Mouse (Mus musculus) stomach, postnatal 0 days (tissue): Measurements from ENCODE around the gene Katnal1. TPM values are rescaled to one million over a fixed set of nuclear protein-coding genes. Genes with fewer than 3 reads are reported as not detected.
A peak's percentile ranks its signal among the peaks of the same experiment; 100 is the strongest.

Source experiments
- ATAC-seq: fragments of 200-750 bp; cut with Nextera tagmentation; 2 replicates; pipeline ENCODE4 v1.8.0; 2017; ENCODE audit not compliant: low FRiP score, low TSS enrichment
- DNase-seq: peaks from one replicate; pipeline ENCODE4 v3.0.0-alpha.2; 2016; ENCODE audit warnings: low spot score
- H3K27ac ChIP-seq: fragments of 300-500 bp; sonication (generic); replicated peaks from 2 replicates; pipeline ENCODE4 v1.5.1; 2014; ENCODE audit warnings: mild to moderate bottlenecking, control low read depth
- H3K27me3 ChIP-seq: fragments of 300-500 bp; sonication (generic); 2 replicates; pipeline ENCODE4 v1.6.1; 2014; ENCODE audit warnings: low read length; ENCODE audit not compliant: control insufficient read depth, insufficient read depth
- H3K36me3 ChIP-seq: fragments of 300-500 bp; sonication (generic); 2 replicates; pipeline ENCODE4 v1.6.1; 2014; ENCODE audit warnings: low read length, mixed read lengths; ENCODE audit not compliant: control insufficient read depth, insufficient read depth
- H3K4me1 ChIP-seq: fragments of 300-500 bp; sonication (generic); replicated peaks from 2 replicates; pipeline ENCODE4 v1.6.1; 2014; ENCODE audit warnings: antibody characterized with exemption; ENCODE audit not compliant: control insufficient read depth, insufficient read depth
- H3K4me2 ChIP-seq: fragments of 300-500 bp; sonication (generic); replicated peaks from 2 replicates; pipeline ENCODE4 v1.6.1; 2014; ENCODE audit warnings: low read depth, mild to moderate bottlenecking, control low read depth, moderate library complexity
- H3K4me3 ChIP-seq: fragments of 300-500 bp; sonication (generic); 2 replicates; pipeline ENCODE4 v1.5.1; 2014; ENCODE audit warnings: low read depth, low read length, control low read depth
- H3K9ac ChIP-seq: fragments of 300-500 bp; sonication (generic); 2 replicates; pipeline ENCODE4 v1.6.1; 2014; ENCODE audit warnings: mild to moderate bottlenecking, low read length, control low read depth, mixed read lengths
- H3K9me3 ChIP-seq: fragments of 300-500 bp; sonication (generic); 2 replicates; pipeline ENCODE4 v1.6.1; 2016; ENCODE audit warnings: low read length; ENCODE audit not compliant: control insufficient read depth
- CTCF ChIP-seq: IDR thresholded peaks from 2 replicates; pipeline ENCODE4 v1.5.1; 2016; ENCODE audit warnings: antibody characterized with exemption, low read depth, mild to moderate bottlenecking, moderate library complexity
- EP300 ChIP-seq: optimal IDR thresholded peaks from 2 replicates; pipeline ENCODE3; 2016; ENCODE audit warnings: antibody characterized with exemption
- WGBS: fragments of 180-500 bp; shearing (Covaris S2); extraction: QIAGEN DNeasy Blood & Tissue Kit; methylation state at CpG from one replicate; pipeline ENCODE4 v1.1.7; 2014; 5-methylcytosine and 5-hydroxymethylcytosine counted together
- polyA plus RNA-seq: library from polyadenylated mRNA; unstranded; fragments of >200 nt; fragmentation: Nextera tagmentation; extraction: Ambion mirVana; gene quantifications from 2 replicates; pipeline ENCODE4 v1.2.1, GENCODE M21; 2015

Gene Katnal1
- polyA plus RNA-seq, 1 experiment from 2014 or later: 4.1 TPM

- Histone ChIP-seq H3K4me3 (no peak overlapping the region), H3K27ac (no peak overlapping the region), H3K27me3 (no peaks in the 10 kb centered on the region), H3K9me3 (no peaks in the 10 kb centered on the region), H3K4me1 (no peaks in the 10 kb centered on the region), H3K9ac (no peak overlapping the region), H3K4me2 (no peak overlapping the region), H3K36me3 (peaks cover 2% of the 10 kb centered on the region; the same call in 1 of the 2 replicates)
- TF ChIP-seq CTCF: no peak
- no peak for TF ChIP-seq EP300
- WGBS: 68% methylated on average over 14 of the region's 14 CpGs
- peak; percentile 24; the same call in 1 of the 2 replicates for ATAC-seq
- no peak for DNase-seq
Measured at GRCm38 (mm10) chr5:148897069-148897702, 31.9 kb downstream of the Katnal1 start.

DNA sequence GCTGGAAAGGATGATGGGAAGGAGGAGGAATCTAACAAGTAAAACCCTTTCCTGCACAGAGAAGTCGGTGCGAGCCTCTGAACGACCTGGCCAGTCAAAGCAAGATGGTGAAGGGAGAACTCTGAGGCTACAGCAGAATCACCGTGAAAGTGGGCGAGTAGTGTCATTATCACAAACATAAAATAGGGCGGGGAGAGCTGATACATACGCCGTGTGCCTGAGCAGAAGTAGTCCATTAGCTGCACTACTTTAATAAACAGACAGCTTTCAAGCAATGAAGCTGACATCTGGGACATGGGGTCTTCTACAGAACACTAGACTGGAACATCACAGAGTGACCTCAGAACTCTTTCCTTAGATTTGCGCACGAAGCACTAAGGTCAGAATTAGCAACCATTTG, 32.6 kb downstream of the Katnal1 start:
- ATAC-seq: no peak
- WGBS: 77% methylated on average over 10 of the region's 10 CpGs
- H3K4me3 ChIP-seq: no peak overlapping the region

GRCm38 (mm10) chr5:148895833-148896232, 33.3 kb downstream of the Katnal1 start:
- 80% methylated on average over 7 of the region's 7 CpGs for WGBS
- H3K4me3 ChIP-seq: no peak overlapping the region
- TF ChIP-seq EP300 (no peak), CTCF (no peak)
- no peak overlapping the region for H3K4me2 ChIP-seq
- no peak overlapping the region for H3K27ac ChIP-seq
- no peak overlapping the region for H3K9ac ChIP-seq
- no peak for ATAC-seq
- DNase-seq: no peak
- H3K36me3 ChIP-seq: peaks cover 2% of the 10 kb centered on the region; the same call in 1 of the 2 replicates
- no peaks in the 10 kb centered on the region for H3K27me3 ChIP-seq
- H3K4me1 ChIP-seq: no peaks in the 10 kb centered on the region
- no peaks in the 10 kb centered on the region for H3K9me3 ChIP-seq

More for the DNA sequence above, 32.6 kb downstream of the Katnal1 start:
- peaks cover 2% of the 10 kb centered on the region; the same call in 1 of the 2 replicates for H3K36me3 ChIP-seq
- H3K4me2 ChIP-seq: no peak overlapping the region
- no peak for DNase-seq
- H3K9ac ChIP-seq: no peak overlapping the region
- no peak overlapping the region for H3K27ac ChIP-seq
- no peaks in the 10 kb centered on the region for H3K4me1 ChIP-seq
- H3K27me3 ChIP-seq: no peaks in the 10 kb centered on the region
- H3K9me3 ChIP-seq: no peaks in the 10 kb centered on the region
- TF ChIP-seq CTCF (no peak), EP300 (no peak)

DNA sequence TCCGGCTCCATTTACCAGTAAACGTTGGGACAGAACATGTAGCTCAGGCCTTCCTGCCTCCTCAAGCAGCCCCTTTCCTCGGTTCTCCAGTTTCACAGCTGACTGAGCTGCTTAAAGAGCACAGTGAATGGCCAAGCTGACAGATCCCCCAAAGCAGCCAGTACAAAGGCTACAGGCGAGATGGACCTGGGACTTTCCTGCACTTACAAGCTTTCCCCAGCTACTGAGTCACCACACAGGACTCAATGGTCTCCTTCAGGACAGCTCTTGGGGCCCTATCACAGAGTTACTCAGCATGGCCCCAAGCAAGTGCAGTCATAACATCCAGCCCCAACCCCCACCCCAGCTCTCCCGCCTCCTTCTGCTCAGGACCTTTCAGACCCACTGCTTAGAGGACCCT, 34.1 kb downstream of the Katnal1 start:
- no peak overlapping the region for H3K4me3 ChIP-seq
- 54% methylated on average over 5 of the region's 5 CpGs for WGBS
- ATAC-seq (no peak), DNase-seq (no peak)
- H3K4me1 ChIP-seq: no peaks in the 10 kb centered on the region
- H3K36me3 ChIP-seq: peaks cover 2% of the 10 kb centered on the region; the same call in 1 of the 2 replicates
- no peaks in the 10 kb centered on the region for H3K27me3 ChIP-seq
- no peak overlapping the region for H3K4me2 ChIP-seq
- TF ChIP-seq CTCF (no peak), EP300 (no peak)
- H3K9ac ChIP-seq: no peak overlapping the region
- H3K9me3 ChIP-seq: no peaks in the 10 kb centered on the region
- no peak overlapping the region for H3K27ac ChIP-seq

GRCm38 (mm10) chr5:148890237-148890636, 38.9 kb downstream of the Katnal1 start:
- H3K36me3 ChIP-seq: peaks cover 2% of the 10 kb centered on the region; the same call in 1 of the 2 replicates
- DNase-seq: no peak
- no peak overlapping the region for H3K27ac ChIP-seq
- H3K4me3 ChIP-seq: no peak overlapping the region
- H3K27me3 ChIP-seq: no peaks in the 10 kb centered on the region
- no peak overlapping the region for H3K9ac ChIP-seq
- H3K4me2 ChIP-seq: no peak overlapping the region
- H3K4me1 ChIP-seq: no peaks in the 10 kb centered on the region
- 92% methylated on average over 4 of the region's 4 CpGs for WGBS
- ATAC-seq: no peak
- no peak for TF ChIP-seq EP300
- no peaks in the 10 kb centered on the region for H3K9me3 ChIP-seq

DNA sequence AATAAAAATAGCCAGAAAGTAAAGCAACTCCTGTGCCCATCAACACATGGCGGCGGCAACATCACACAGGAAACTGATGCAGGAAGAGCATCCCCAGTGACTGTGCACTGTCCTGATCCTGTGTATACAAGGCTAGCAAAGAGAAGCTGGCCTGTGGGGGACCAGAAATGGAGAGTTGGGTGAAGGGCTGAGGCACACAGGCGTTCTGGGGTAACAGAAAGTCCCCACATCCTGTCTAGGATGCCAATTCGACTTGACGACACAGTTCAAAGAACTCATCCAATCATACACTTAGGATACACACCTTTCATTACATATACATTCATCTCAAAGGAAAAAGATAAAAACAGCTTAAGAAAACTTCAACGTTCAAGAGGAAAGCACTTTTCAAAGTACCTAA, 41.1 kb downstream of the Katnal1 start:
- no peak for ATAC-seq
- Histone ChIP-seq H3K27ac (no peak overlapping the region), H3K27me3 (no peaks in the 10 kb centered on the region), H3K4me3 (no peak overlapping the region), H3K36me3 (no peaks in the 10 kb centered on the region; the same call in 1 of the 2 replicates), H3K4me2 (no peak overlapping the region), H3K4me1 (no peaks in the 10 kb centered on the region), H3K9me3 (no peaks in the 10 kb centered on the region), H3K9ac (no peak overlapping the region)
- no peak for TF ChIP-seq CTCF
- no peak for TF ChIP-seq EP300
- DNase-seq: no peak
- 89% methylated on average over 6 of the region's 6 CpGs for WGBS
